Mouse (Mus musculus): ENCODE results near the gene Bcor.

DNA sequence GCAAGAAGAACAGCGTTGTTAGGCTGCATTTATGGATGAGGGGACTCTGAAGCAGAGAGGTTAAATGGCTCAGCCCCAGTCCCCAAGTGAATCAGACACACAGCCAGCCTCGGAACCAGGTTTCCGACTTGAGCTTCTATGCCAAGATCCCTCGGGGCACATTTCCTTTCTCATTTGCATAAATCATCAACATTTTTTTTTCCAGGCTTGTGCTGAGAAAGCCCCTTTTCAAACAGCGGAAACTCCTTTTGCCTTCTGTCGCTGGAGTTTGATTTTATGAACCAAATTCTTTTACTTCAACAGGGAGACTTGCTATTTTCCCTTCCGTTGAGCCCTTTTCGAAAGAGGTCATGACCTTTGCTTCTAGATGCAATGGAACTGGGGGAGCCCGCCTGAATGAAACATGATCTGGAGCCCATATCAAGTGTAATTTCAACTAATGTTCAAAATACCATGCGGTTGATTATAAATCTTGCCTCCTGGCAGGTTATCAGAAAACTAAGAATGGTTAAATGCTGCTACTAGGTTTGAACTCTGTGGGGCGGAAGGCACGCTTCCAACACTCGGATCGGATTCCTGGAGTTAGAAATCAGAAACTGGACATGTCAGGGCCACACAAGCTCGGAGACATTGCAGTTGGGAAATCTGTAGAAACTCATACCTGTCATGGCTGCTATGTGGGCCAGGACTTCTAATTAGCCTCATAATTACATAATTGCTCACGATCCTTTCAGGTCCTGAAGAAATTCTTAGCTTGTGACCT, 15.2 kb upstream of the Bcor start:
- TF ChIP-seq MYOG (IDR thresholded peaks at IDR 0.05; ENCODE audit: control insufficient read depth in 1 of 3, insufficient read depth in 1 of 3, insufficient read length in 2 of 3, low read depth in 2 of 3) (no peak), USF1 (IDR thresholded peaks at IDR 0.05; ENCODE audit: low read depth) (no peak), MAX (IDR thresholded peaks at IDR 0.05; ENCODE audit: low read depth) (no peak), MYOD1 (IDR thresholded peaks at IDR 0.05; ENCODE audit: control insufficient read depth in 1 of 3, insufficient read length in 2 of 3, low read depth in 2 of 3) (no peak), POLR2A (IDR thresholded peaks at IDR 0.05; ENCODE audit: insufficient read length, low read depth) (no peak), TCF12 (IDR thresholded peaks at IDR 0.05; ENCODE audit: insufficient read depth, poor library complexity, severe bottlenecking) (no peak), TCF3 (IDR thresholded peaks at IDR 0.05; ENCODE audit: insufficient read length, low read depth) (no peak), CEBPB (IDR thresholded peaks at IDR 0.05; ENCODE audit: insufficient read depth, poor library complexity, severe bottlenecking) (no peak)

Measured in myocyte (in vitro differentiated cells).